Mouse (Mus musculus) cerebellum, adult 9-11 months (tissue): Measurements from ENCODE around the gene Gm28269.

ENCODE experiments used
- DNase-seq: peaks from one replicate; pipeline ENCODE4 v3.0.0; 2022

Gm28269 gene

GRCm38 (mm10) chrX:21744997-21745396, at the start of gene Gm28269:
Gene Gm28269 (minus strand): TSS chrX:21745097.
- no peak for DNase-seq

GRCm38 (mm10) chrX:21716885-21717284, 28.0 kb downstream of the Gm28269 start:
- no peak for DNase-seq

- no peak for DNase-seq
Measured at GRCm38 (mm10) chrX:21715293-21715692, 29.6 kb downstream of the Gm28269 start.

GRCm38 (mm10) chrX:21714829-21715228, 30.1 kb downstream of the Gm28269 start, which contains the start of gene Slc6a14:
Gene Slc6a14 (plus strand): TSS chrX:21714896.
- DNase-seq, result no peak

GRCm38 (mm10) chrX:21704470-21704869, 40.4 kb downstream of the Gm28269 start:
- DNase-seq, result no peak

GRCm38 (mm10) chrX:21701646-21702045, 43.3 kb downstream of the Gm28269 start:
- DNase-seq, result no peak

- no peak for DNase-seq
Measured at GRCm38 (mm10) chrX:21695687-21696086, 49.2 kb downstream of the Gm28269 start.

- no peak for DNase-seq
Measured at GRCm38 (mm10) chrX:21695220-21695619, 49.7 kb downstream of the Gm28269 start.
